Mouse (Mus musculus): ENCODE measurements around the gene Arfgap3. TPM values are rescaled to one million over a fixed set of nuclear protein-coding genes. Genes with fewer than 3 reads are reported as not detected.
"Not testable (repeated sequence)": the region's sequence is repeated elsewhere in the genome, so short reads cannot be mapped to it uniquely, and the experiment has no call there.

Gene Arfgap3
- polyA plus RNA-seq, 1 experiment from 2014 or later: 35.3 TPM

DNA sequence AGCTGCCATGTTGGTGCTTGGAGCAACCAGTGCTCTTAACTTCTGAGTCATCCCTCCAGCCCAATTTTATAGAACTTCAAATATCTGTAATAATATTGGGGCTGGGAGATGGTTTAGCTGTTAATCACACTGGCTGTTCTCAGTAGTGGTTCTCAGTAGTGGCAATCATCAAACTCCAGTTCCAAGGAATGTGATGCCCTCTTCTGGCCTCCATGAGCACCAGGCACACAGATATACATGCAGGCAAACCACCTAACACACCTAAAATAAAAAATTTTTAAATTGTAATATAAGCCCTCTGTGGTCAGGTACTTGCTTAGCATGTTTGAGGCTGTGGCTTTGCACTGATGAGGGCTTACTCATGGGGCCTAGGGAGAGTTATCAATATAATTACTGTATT is 15.7 kb upstream of the Arfgap3 start:
- Histone ChIP-seq H3K27me3 (peaks cover 10% of the 10 kb centered on the region; the same call in 1 of the 2 replicates), H3K4me3 (replicated peaks) (no peak overlapping the region), H3K27ac (no peak overlapping the region), H3K9me3 (peaks cover 8% of the 10 kb centered on the region; the same call in 1 of the 2 replicates), H3K4me1 (no peaks in the 10 kb centered on the region), H3K9ac (no peak overlapping the region), H3K4me2 (no peak overlapping the region), H3K36me3 (replicated peaks) (no peaks in the 10 kb centered on the region)
- ATAC-seq (ENCODE audit: low FRiP score): no peak

- Histone ChIP-seq H3K27ac (no peak overlapping the region), H3K36me3 (replicated peaks) (no peaks in the 10 kb centered on the region), H3K4me2 (no peak overlapping the region), H3K4me1 (no peaks in the 10 kb centered on the region), H3K9me3 (peaks cover 8% of the 10 kb centered on the region; the same call in 1 of the 2 replicates), H3K9ac (no peak overlapping the region), H3K4me3 (replicated peaks) (no peak overlapping the region), H3K27me3 (peaks cover 10% of the 10 kb centered on the region; the same call in 1 of the 2 replicates)
- 72% methylated on average over 3 of the region's 3 CpGs for WGBS
- no peak for ATAC-seq (ENCODE audit: low FRiP score)
Observed at GRCm38 (mm10) chr15:83364194-83364593, 14.1 kb upstream of the Arfgap3 start.

DNA sequence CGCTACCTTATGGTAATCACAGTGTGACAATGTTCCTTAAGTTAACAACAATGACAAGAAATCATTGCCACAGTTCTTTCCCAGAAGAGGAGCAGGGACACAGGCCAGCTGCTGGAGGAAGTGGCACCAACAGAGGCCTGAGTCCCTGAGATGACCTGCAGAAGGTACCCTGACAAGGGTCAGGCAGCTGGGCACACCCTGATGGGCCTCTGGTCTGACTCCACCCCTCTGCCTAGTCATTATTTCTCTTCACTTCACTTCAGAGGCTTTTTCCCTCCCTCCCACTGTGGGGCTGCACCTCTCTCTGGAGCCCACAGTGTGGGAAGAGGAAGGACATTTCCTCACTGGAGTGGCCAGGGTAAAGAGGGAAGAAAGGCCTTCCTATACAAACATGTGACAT is 12.8 kb upstream of the Arfgap3 start:
- not testable (repeated sequence) for H3K36me3 ChIP-seq (replicated peaks); H3K9ac ChIP-seq; H3K27ac ChIP-seq; H3K9me3 ChIP-seq; H3K4me2 ChIP-seq; ATAC-seq (ENCODE audit: low FRiP score); H3K4me3 ChIP-seq (replicated peaks); H3K4me1 ChIP-seq
- WGBS: 80% methylated on average over 1 of the region's 1 CpGs
- H3K27me3 ChIP-seq: peaks cover 10% of the 10 kb centered on the region; the same call in 1 of the 2 replicates

DNA sequence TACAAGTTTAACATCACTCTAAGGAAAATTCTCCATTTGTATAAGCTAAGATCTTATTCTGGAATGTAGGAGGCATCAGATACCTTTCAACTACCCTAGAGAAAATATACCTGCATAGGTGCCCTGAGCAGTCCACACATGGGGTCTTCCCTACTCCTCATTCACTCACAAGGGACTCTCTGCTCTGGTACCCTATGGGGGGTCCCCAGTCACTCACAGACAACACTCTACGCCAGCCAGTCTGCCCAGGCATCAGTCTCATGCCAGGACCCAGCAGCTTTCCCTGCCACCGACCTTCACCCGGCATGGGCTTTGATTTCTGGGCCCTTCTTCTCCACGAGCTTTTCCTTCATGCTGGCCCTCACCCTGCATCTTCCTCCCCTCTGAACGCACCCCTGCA is 10.9 kb upstream of the Arfgap3 start:
- 63% methylated on average over 5 of the region's 5 CpGs for WGBS
- not testable (repeated sequence) for H3K4me3 ChIP-seq (replicated peaks); H3K4me1 ChIP-seq; H3K9ac ChIP-seq; H3K9me3 ChIP-seq; H3K27me3 ChIP-seq; H3K36me3 ChIP-seq (replicated peaks); H3K4me2 ChIP-seq; H3K27ac ChIP-seq; ATAC-seq (ENCODE audit: low FRiP score)

- no peaks in the 10 kb centered on the region for H3K4me1 ChIP-seq
- H3K4me3 ChIP-seq (replicated peaks): no peak overlapping the region
- H3K4me2 ChIP-seq: no peak overlapping the region
- WGBS: 80% methylated on average over 3 of the region's 3 CpGs
- H3K36me3 ChIP-seq (replicated peaks): no peaks in the 10 kb centered on the region
- H3K9ac ChIP-seq: no peak overlapping the region
- no peak for ATAC-seq (ENCODE audit: low FRiP score)
- no peaks in the 10 kb centered on the region for H3K9me3 ChIP-seq
- H3K27ac ChIP-seq: no peak overlapping the region
- no peaks in the 10 kb centered on the region for H3K27me3 ChIP-seq
Observed at GRCm38 (mm10) chr15:83360140-83360539, 10.1 kb upstream of the Arfgap3 start.

DNA sequence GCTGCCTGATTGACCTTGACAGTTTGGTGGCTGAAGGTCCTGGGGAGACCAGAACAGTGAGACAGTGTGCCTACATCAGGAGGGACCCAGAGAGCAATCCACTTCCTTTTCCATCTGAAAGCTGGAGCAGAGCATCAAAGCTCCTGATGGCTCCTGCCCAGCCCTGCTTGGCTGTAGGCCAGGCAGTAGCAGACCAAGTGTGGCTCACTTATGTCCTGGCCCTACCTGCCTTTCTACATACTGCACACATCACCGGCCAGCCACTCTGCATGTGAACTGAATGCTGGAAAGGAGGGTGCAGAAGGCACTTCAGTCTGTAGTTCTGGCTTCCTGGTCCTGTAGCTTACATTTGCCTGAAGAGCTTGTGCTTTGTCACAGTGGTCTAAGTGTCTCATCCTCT is 8.4 kb upstream of the Arfgap3 start:
- 86% methylated on average over 1 of the region's 1 CpGs for WGBS
- Histone ChIP-seq H3K27ac (no peak overlapping the region), H3K4me3 (replicated peaks) (no peak overlapping the region), H3K27me3 (no peaks in the 10 kb centered on the region), H3K36me3 (replicated peaks) (no peaks in the 10 kb centered on the region), H3K9ac (no peak overlapping the region), H3K4me2 (no peak overlapping the region), H3K4me1 (no peaks in the 10 kb centered on the region), H3K9me3 (no peaks in the 10 kb centered on the region)
- no peak for ATAC-seq (ENCODE audit: low FRiP score)

DNA sequence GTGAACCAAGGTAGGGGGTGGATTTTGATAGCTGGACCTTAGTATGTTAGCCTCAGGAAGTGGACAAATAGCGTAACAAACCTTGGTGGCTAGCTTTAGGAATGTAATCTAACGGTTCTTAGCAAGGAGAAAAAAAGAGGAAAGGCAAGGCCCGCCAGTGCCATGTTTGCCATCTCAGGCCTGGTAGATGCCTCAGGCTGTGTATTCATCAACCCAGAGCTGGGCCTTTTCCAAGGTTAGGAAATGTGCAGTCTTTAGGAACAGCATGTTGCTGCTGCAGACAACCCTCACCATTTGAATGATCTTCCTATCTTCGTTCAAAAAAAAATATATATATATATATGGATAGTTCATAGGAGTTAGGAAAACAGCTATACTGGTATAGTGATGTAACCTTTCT is 1.5 kb upstream of the Arfgap3 start:
- peaks cover 19% of the 10 kb centered on the region for H3K4me1 ChIP-seq
- H3K4me3 ChIP-seq (replicated peaks): no peak overlapping the region
- no peaks in the 10 kb centered on the region for H3K9me3 ChIP-seq
- no peak overlapping the region for H3K27ac ChIP-seq
- H3K36me3 ChIP-seq (replicated peaks): no peaks in the 10 kb centered on the region
- H3K27me3 ChIP-seq: no peaks in the 10 kb centered on the region
- no peak for ATAC-seq (ENCODE audit: low FRiP score)
- no peak overlapping the region for H3K9ac ChIP-seq
- WGBS: 88% methylated on average over 4 of the region's 4 CpGs
- H3K4me2 ChIP-seq: no peak overlapping the region

GRCm38 (mm10) chr15:83350859-83351258 is 812 bp upstream of the Arfgap3 start:
- no peak overlapping the region for H3K9ac ChIP-seq
- H3K4me3 ChIP-seq (replicated peaks): peak overlapping the region; percentile 81; the same call in 1 of the 2 replicates
- no peaks in the 10 kb centered on the region for H3K27me3 ChIP-seq
- no peak for ATAC-seq (ENCODE audit: low FRiP score)
- H3K36me3 ChIP-seq (replicated peaks): peaks cover 4% of the 10 kb centered on the region; the same call in 1 of the 2 replicates
- H3K4me1 ChIP-seq: peaks cover 19% of the 10 kb centered on the region
- H3K27ac ChIP-seq: no peak overlapping the region
- WGBS: 78% methylated on average over 2 of the region's 2 CpGs
- H3K9me3 ChIP-seq: no peaks in the 10 kb centered on the region
- peak overlapping the region; percentile 89 for H3K4me2 ChIP-seq

GRCm38 (mm10) chr15:83349225-83349953 is 658 bp downstream of the Arfgap3 start:
- Histone ChIP-seq H3K9me3 (no peaks in the 10 kb centered on the region), H3K9ac (peak overlapping the region; percentile 85), H3K27ac (0 out of 2 replicates have a peak overlapping the region, but pooled peaks have one; percentile 13), H3K4me2 (peak overlapping the region; percentile 89), H3K27me3 (no peaks in the 10 kb centered on the region), H3K36me3 (replicated peaks) (peaks cover 4% of the 10 kb centered on the region; the same call in 1 of the 2 replicates), H3K4me3 (replicated peaks) (peak overlapping the region; percentile 81), H3K4me1 (peaks cover 21% of the 10 kb centered on the region)
- WGBS: 16% methylated on average over 8 of the region's 8 CpGs
- peak; percentile 43 for ATAC-seq (ENCODE audit: low FRiP score)

DNA sequence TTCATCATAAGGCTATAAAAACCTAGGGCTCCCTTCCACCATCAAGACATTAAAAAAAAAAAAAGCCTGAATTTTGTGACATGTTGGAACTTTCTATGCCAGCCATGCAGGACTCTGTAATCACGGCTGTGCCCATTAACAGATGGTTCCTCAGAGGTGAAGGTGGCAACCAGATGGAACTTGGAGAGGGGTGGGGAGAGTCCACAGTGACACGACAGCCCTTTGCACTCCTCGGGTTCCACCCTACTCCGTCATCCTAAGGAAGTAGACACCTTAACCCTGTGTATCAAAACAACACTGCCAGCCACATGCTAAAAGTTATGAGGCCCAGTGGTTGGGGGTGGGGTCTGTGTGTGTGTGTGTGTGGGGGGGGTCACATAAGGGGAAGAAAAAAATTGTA is 1.3 kb downstream of the Arfgap3 start:
- Histone ChIP-seq H3K9ac (0 out of 2 replicates have a peak overlapping the region, but pooled peaks have one; percentile 85), H3K4me1 (peaks cover 24% of the 10 kb centered on the region), H3K4me2 (peak overlapping the region; percentile 89), H3K4me3 (replicated peaks) (peak overlapping the region; percentile 81; the same call in 1 of the 2 replicates), H3K36me3 (replicated peaks) (peaks cover 4% of the 10 kb centered on the region; the same call in 1 of the 2 replicates), H3K9me3 (no peaks in the 10 kb centered on the region), H3K27ac (no peak overlapping the region), H3K27me3 (no peaks in the 10 kb centered on the region)
- WGBS: 84% methylated on average over 4 of the region's 4 CpGs
- no peak for ATAC-seq (ENCODE audit: low FRiP score)

GRCm38 (mm10) chr15:83345898-83346529 is 4.0 kb downstream of the Arfgap3 start:
- H3K27me3 ChIP-seq: no peaks in the 10 kb centered on the region
- no peak overlapping the region for H3K4me2 ChIP-seq
- H3K9ac ChIP-seq: no peak overlapping the region
- no peak for ATAC-seq (ENCODE audit: low FRiP score)
- H3K4me1 ChIP-seq: peaks cover 24% of the 10 kb centered on the region
- 89% methylated on average over 15 of the region's 15 CpGs for WGBS
- peaks cover 13% of the 10 kb centered on the region for H3K36me3 ChIP-seq (replicated peaks)
- H3K9me3 ChIP-seq: no peaks in the 10 kb centered on the region
- H3K27ac ChIP-seq: no peak overlapping the region
- H3K4me3 ChIP-seq (replicated peaks): no peak overlapping the region

GRCm38 (mm10) chr15:83344956-83345355 is 5.1 kb downstream of the Arfgap3 start:
- 79% methylated on average over 7 of the region's 7 CpGs for WGBS
- peaks cover 19% of the 10 kb centered on the region for H3K36me3 ChIP-seq (replicated peaks)
- ATAC-seq (ENCODE audit: low FRiP score): no peak

More at GRCm38 (mm10) chr15:83344956-83345355, 5.1 kb downstream of the Arfgap3 start:
- Histone ChIP-seq H3K4me2 (no peak overlapping the region), H3K27me3 (no peaks in the 10 kb centered on the region), H3K4me1 (peaks cover 18% of the 10 kb centered on the region), H3K9ac (no peak overlapping the region), H3K9me3 (no peaks in the 10 kb centered on the region), H3K4me3 (replicated peaks) (no peak overlapping the region), H3K27ac (no peak overlapping the region)

Measured in forebrain, embryonic 12.5 days (tissue).